Mouse (Mus musculus) myocyte (in vitro differentiated cells): ENCODE measurements around the gene Wnt1. TPM values are rescaled to one million over a fixed set of nuclear protein-coding genes. Genes with fewer than 3 reads are reported as not detected.

Experiments
- H3K27me3 ChIP-seq: one replicate; pipeline ENCODE4 v1.6.1; 2011; ENCODE audit not compliant: control insufficient read depth, insufficient read depth, insufficient read length
- H3K36me3 ChIP-seq: one replicate; pipeline ENCODE4 v1.6.1; 2011; ENCODE audit not compliant: control insufficient read depth, insufficient read depth
- H3K4me2 ChIP-seq: one replicate; pipeline ENCODE4 v1.6.1; 2011; ENCODE audit warnings: low read depth, control low read depth
- H3K4me3 ChIP-seq: one replicate; pipeline ENCODE4 v1.5.1; 2011; ENCODE audit warnings: mild to moderate bottlenecking, control low read depth, moderate library complexity
- H3K79me2 ChIP-seq: one replicate; pipeline ENCODE4 v1.6.1; 2011; ENCODE audit not compliant: control insufficient read depth, insufficient read depth
- H3ac ChIP-seq: one replicate; pipeline ENCODE4 v1.6.1; 2011; ENCODE audit not compliant: control insufficient read depth, insufficient read length
- CEBPB ChIP-seq: IDR thresholded peaks from 2 replicates; pipeline ENCODE4 v1.6.1; 2011; ENCODE audit warnings: mild to moderate bottlenecking, moderate library complexity; ENCODE audit not compliant: poor library complexity, insufficient read depth, severe bottlenecking
- E2F4 ChIP-seq: IDR thresholded peaks from one replicate; pipeline ENCODE4 v1.6.1; 2011; ENCODE audit warnings: mild to moderate bottlenecking, control low read depth, moderate library complexity; ENCODE audit not compliant: insufficient read depth
- MAX ChIP-seq: IDR thresholded peaks from one replicate; pipeline ENCODE4 v1.6.1; 2011; ENCODE audit warnings: low read depth, mild to moderate bottlenecking, control low read depth
- MYOD1 ChIP-seq, 3 experiments: IDR thresholded peaks; one replicate each; pipeline ENCODE4 v1.6.1; 2011; ENCODE audit warnings: control low read depth in 2 of 3, low read depth in 2 of 3, mild to moderate bottlenecking in 2 of 3, moderate library complexity in 1 of 3; ENCODE audit not compliant: insufficient read length in 2 of 3, control insufficient read depth in 1 of 3
- MYOG ChIP-seq, 3 experiments: IDR thresholded peaks; one replicate each; pipeline ENCODE4 v1.6.1; 2011; ENCODE audit warnings: control low read depth in 2 of 3, low read depth in 2 of 3, mild to moderate bottlenecking in 2 of 3; ENCODE audit not compliant: insufficient read length in 2 of 3, control insufficient read depth in 1 of 3, insufficient read depth in 1 of 3
- POLR2A ChIP-seq: IDR thresholded peaks from one replicate; pipeline ENCODE4 v1.6.1; 2011; ENCODE audit warnings: low read depth, mild to moderate bottlenecking, control low read depth, moderate library complexity; ENCODE audit not compliant: insufficient read length
- POLR2AphosphoS2 ChIP-seq: IDR thresholded peaks from one replicate; pipeline ENCODE4 v1.6.1; 2011; ENCODE audit warnings: low read depth, control low read depth; ENCODE audit not compliant: insufficient read length
- REST ChIP-seq: IDR thresholded peaks from one replicate; pipeline ENCODE4 v1.6.1; 2011; ENCODE audit warnings: mild to moderate bottlenecking, control low read depth, moderate library complexity; ENCODE audit not compliant: insufficient read depth, insufficient read length
- SRF ChIP-seq: IDR thresholded peaks from one replicate; pipeline ENCODE4 v1.6.1; 2011; ENCODE audit warnings: low read depth; ENCODE audit not compliant: control insufficient read depth, insufficient read length
- TCF12 ChIP-seq: IDR thresholded peaks from one replicate; pipeline ENCODE4 v1.6.1; 2011; ENCODE audit warnings: mild to moderate bottlenecking, control low read depth; ENCODE audit not compliant: poor library complexity, insufficient read depth, severe bottlenecking
- TCF3 ChIP-seq: IDR thresholded peaks from one replicate; pipeline ENCODE4 v1.6.1; 2011; ENCODE audit warnings: low read depth, control low read depth; ENCODE audit not compliant: insufficient read length
- USF1 ChIP-seq: IDR thresholded peaks from one replicate; pipeline ENCODE4 v1.6.1; 2011; ENCODE audit warnings: low read depth, mild to moderate bottlenecking, control low read depth, moderate library complexity
- polyA plus RNA-seq: library from polyadenylated mRNA; unstranded; fragments of >200 nt; fragmentation: generic; extraction: Trizol; gene quantifications from one replicate; pipeline ENCODE4 v1.2.1, GENCODE M21; 2012; ENCODE audit warnings: missing spikeins

The Wnt1 gene
- polyA plus RNA-seq, 1 experiment, result 0.06 TPM

DNA sequence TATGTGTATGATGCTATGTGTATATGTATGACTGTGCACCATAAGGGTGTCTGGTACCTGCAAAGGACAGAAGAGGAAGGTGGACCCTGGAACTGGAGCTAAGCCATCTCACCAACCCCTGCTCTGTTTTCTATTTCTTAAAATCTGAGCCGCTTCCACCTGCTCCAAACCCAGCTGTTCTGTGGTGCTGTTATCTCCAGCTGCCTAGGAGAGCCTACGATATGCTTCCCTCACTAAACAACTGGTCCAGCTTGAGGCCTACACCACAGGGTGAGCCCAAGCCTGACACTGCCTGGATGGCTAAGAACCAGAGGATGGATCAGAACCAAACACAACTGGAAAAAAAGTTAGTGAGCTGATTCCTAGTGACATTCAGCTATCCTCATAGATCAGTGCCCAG lies 35.5 kb upstream of the Wnt1 start:
- no peaks in the 10 kb centered on the region for H3K27me3 ChIP-seq
- H3K36me3 ChIP-seq, result peaks cover 15% of the 10 kb centered on the region
- H3K4me3 ChIP-seq, result no peak overlapping the region
- no peak overlapping the region for H3ac ChIP-seq
- TF ChIP-seq TCF12, result peak; percentile 70
- TF ChIP-seq REST, result no peak
- no peak for TF ChIP-seq POLR2A
- peak; percentile 28 to 83 (median 67) for TF ChIP-seq MYOG (IDR thresholded peaks at IDR 0.05; ENCODE audit: control insufficient read depth in 1 of 3, insufficient read depth in 1 of 3, insufficient read length in 2 of 3, low read depth in 2 of 3)
- peak; percentile 51 for TF ChIP-seq TCF3
- TF ChIP-seq MYOD1 (IDR thresholded peaks at IDR 0.05; ENCODE audit: control insufficient read depth in 1 of 3, insufficient read length in 2 of 3, low read depth in 2 of 3), result peak in 2 of 3 experiments; percentile 52 to 69
- no peak for TF ChIP-seq MAX
- no peak for TF ChIP-seq SRF
- TF ChIP-seq E2F4, result no peak
- no peak for TF ChIP-seq USF1
- TF ChIP-seq POLR2AphosphoS2, result no peak
- TF ChIP-seq CEBPB, result no peak
- H3K79me2 ChIP-seq, result peaks cover 94% of the 10 kb centered on the region
- H3K4me2 ChIP-seq, result no peak overlapping the region

DNA sequence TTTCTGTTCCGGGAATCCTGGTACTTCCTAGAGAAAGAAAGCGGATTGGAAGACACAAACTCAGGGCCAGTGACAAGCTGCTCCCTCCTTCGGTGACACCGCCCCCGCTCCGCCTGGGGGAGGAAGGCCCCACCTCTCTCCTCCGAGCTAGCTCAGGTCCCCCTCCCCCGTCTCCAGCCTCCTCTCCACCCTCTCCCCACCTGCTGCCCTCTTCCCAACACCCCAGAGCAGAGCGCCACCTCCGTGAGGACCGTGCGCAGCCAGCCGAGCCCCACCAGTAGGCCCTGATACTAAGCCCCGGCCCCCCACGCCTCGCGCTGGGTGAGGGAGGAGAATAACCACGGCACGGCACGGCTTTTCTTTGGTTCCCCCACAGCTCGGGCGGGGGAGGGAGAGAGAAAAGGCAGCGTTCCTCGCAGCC lies 27.4 kb upstream of the Wnt1 start:
- TF ChIP-seq POLR2A, result peak; percentile 60
- no peak for TF ChIP-seq SRF
- peak; percentile 2 for TF ChIP-seq TCF12
- TF ChIP-seq MYOG (IDR thresholded peaks at IDR 0.05; ENCODE audit: control insufficient read depth in 1 of 3, insufficient read depth in 1 of 3, insufficient read length in 2 of 3, low read depth in 2 of 3), result peak in 2 of 3 experiments; percentile 29 to 78
- no peak for TF ChIP-seq MAX
- TF ChIP-seq E2F4, result no peak
- no peak for TF ChIP-seq CEBPB
- TF ChIP-seq REST, result no peak
- TF ChIP-seq USF1, result no peak
- TF ChIP-seq POLR2AphosphoS2, result peak; percentile 35
- peak in 2 of 3 experiments; percentile 57 to 86 for TF ChIP-seq MYOD1 (IDR thresholded peaks at IDR 0.05; ENCODE audit: control insufficient read depth in 1 of 3, insufficient read length in 2 of 3, low read depth in 2 of 3)
- no peak for TF ChIP-seq TCF3
- H3ac ChIP-seq, result peak overlapping the region; percentile 74
- peaks cover 11% of the 10 kb centered on the region for H3K36me3 ChIP-seq
- H3K4me2 ChIP-seq, result peak overlapping the region; percentile 75
- peaks cover 56% of the 10 kb centered on the region for H3K79me2 ChIP-seq
- no peaks in the 10 kb centered on the region for H3K27me3 ChIP-seq
- peak overlapping the region; percentile 78 for H3K4me3 ChIP-seq

GRCm38 (mm10) chr15:98762670-98763529 lies 26.8 kb upstream of the Wnt1 start, which contains the start of gene Arf3:
Gene Arf3, minus strand, starts transcription at chr15:98763214.
- Histone ChIP-seq H3ac (peak within 1 kb of the TSS; percentile 74), H3K27me3 (no peaks in the 10 kb centered on the region), H3K4me2 (peak within 1 kb of the TSS; percentile 86), H3K79me2 (peaks cover 49% of the 10 kb centered on the region), H3K36me3 (peaks cover 9% of the 10 kb centered on the region), H3K4me3 (peak within 1 kb of the TSS; percentile 78)
- TF ChIP-seq MYOG (IDR thresholded peaks at IDR 0.05; ENCODE audit: control insufficient read depth in 1 of 3, insufficient read depth in 1 of 3, insufficient read length in 2 of 3, low read depth in 2 of 3) (peak in 2 of 3 experiments; percentile 13 to 27), POLR2AphosphoS2 (peak; percentile 91), SRF (peak; percentile 24), USF1 (no peak), E2F4 (no peak), TCF3 (no peak), POLR2A (peak; percentile 81), TCF12 (no peak), CEBPB (no peak), REST (peak; percentile 1), MAX (no peak), MYOD1 (IDR thresholded peaks at IDR 0.05; ENCODE audit: control insufficient read depth in 1 of 3, insufficient read length in 2 of 3, low read depth in 2 of 3) (peak in 1 of 3 experiments; percentile 4)

DNA sequence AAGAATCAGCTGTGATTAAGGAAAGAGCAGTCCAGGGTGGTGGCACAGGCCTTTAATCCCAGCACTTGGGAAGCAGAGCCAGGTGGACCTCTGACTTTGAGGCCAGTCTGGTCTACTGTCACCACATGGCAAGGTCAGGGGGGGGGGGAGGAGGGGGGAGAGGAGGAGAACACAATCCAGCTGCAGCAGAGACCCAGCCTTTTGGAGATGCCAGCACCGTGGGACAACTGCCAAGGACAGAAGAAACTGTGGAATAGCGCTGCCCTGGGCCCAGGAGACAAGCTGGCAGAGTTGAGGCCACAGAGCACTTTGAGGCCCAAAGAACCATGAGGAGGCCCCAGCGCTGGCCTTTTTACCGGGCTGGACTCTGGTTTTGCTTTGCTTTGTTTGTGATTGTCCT lies 23.7 kb upstream of the Wnt1 start:
- no peaks in the 10 kb centered on the region for H3K27me3 ChIP-seq
- no peak for TF ChIP-seq CEBPB
- no peak for TF ChIP-seq TCF3
- no peak for TF ChIP-seq MYOG (IDR thresholded peaks at IDR 0.05; ENCODE audit: control insufficient read depth in 1 of 3, insufficient read depth in 1 of 3, insufficient read length in 2 of 3, low read depth in 2 of 3)
- no peak for TF ChIP-seq REST
- no peak for TF ChIP-seq USF1
- no peak for TF ChIP-seq SRF
- TF ChIP-seq MYOD1 (IDR thresholded peaks at IDR 0.05; ENCODE audit: control insufficient read depth in 1 of 3, insufficient read length in 2 of 3, low read depth in 2 of 3), result no peak
- TF ChIP-seq TCF12, result no peak

DNA sequence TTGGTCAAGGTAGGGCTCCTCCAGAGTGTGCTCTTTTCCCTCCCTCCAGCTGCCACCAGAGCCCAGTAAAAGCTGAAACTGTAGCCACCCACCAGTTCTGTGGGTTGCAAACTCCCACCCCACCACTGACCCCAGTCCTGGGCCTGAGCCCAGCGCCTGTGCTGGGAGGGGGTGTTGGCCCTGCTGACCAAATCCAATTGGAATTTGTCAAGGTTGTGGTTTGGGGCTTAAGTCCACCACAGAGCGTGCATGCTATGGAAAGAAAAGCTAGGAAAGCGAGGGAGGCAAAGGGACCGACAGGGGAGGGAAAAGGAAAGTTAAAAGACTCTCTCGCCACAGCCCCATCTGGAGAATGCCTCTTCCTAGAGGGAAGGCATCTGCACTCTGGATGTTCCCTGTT lies 21.4 kb upstream of the Wnt1 start:
- Histone ChIP-seq H3K36me3 (no peaks in the 10 kb centered on the region), H3K79me2 (no peaks in the 10 kb centered on the region), H3ac (no peak overlapping the region), H3K27me3 (no peaks in the 10 kb centered on the region), H3K4me3 (no peak overlapping the region), H3K4me2 (peak overlapping the region; percentile 63)
- TF ChIP-seq E2F4 (no peak), MYOD1 (IDR thresholded peaks at IDR 0.05; ENCODE audit: control insufficient read depth in 1 of 3, insufficient read length in 2 of 3, low read depth in 2 of 3) (peak in 2 of 3 experiments; percentile 41 to 43), TCF3 (peak; percentile 1), MYOG (IDR thresholded peaks at IDR 0.05; ENCODE audit: control insufficient read depth in 1 of 3, insufficient read depth in 1 of 3, insufficient read length in 2 of 3, low read depth in 2 of 3) (peak in 1 of 3 experiments; percentile 46)

More for the DNA sequence above, 23.7 kb upstream of the Wnt1 start:
- Histone ChIP-seq H3K79me2 (peaks cover 19% of the 10 kb centered on the region), H3K4me3 (no peak overlapping the region), H3ac (no peak overlapping the region), H3K4me2 (no peak overlapping the region), H3K36me3 (no peaks in the 10 kb centered on the region)
